Mouse (Mus musculus) CH12.LX (cell line): Measurements from ENCODE around the gene Gm20388. TPM values are rescaled to one million over a fixed set of nuclear protein-coding genes. Genes with fewer than 3 reads are reported as not detected.

Experiments used
- DNase-seq: peaks from one replicate; pipeline ENCODE4 v3.0.0-alpha.2; 2013; ENCODE audit errors: extremely low read depth
- H3K27ac ChIP-seq: 2 replicates; pipeline ENCODE4 v1.5.1; 2012; ENCODE audit warnings: low read depth, mild to moderate bottlenecking, control low read depth, moderate library complexity; ENCODE audit not compliant: insufficient read depth
- H3K27me3 ChIP-seq: replicated peaks from 2 replicates; pipeline ENCODE3; 2012; ENCODE audit warnings: inconsistent platforms
- H3K36me3 ChIP-seq, 2 experiments: replicated peaks in 1 of 2; 2 replicates each; pipeline versions ENCODE3 to v1.6.1; 2012; ENCODE audit warnings: inconsistent platforms in 1 of 2, low read length in 1 of 2, mild to moderate bottlenecking in 1 of 2, mixed read lengths in 1 of 2, moderate library complexity in 1 of 2; ENCODE audit not compliant: control insufficient read depth in 1 of 2, insufficient read depth in 1 of 2
- H3K4me1 ChIP-seq, 2 experiments: 2 replicates each; pipeline ENCODE4 v1.6.1; 2012; ENCODE audit warnings: inconsistent platforms in 1 of 2, moderate library complexity in 1 of 2; ENCODE audit not compliant: insufficient read depth in 2 of 2, control insufficient read depth in 1 of 2
- H3K4me2 ChIP-seq: 2 replicates; pipeline ENCODE4 v1.6.1; 2012; ENCODE audit warnings: low read depth, mild to moderate bottlenecking, control low read depth; ENCODE audit not compliant: poor library complexity, insufficient read depth, severe bottlenecking
- H3K4me3 ChIP-seq, 3 experiments: fragments of 150-350 bp in 1 of 3; sonication (generic) in 1 of 3; replicated peaks in 1 of 3; 2 replicates each; pipeline versions ENCODE3 to v1.5.1; 2011 to 2012; ENCODE audit warnings: low read depth in 2 of 3, low read length in 2 of 3, mild to moderate bottlenecking in 2 of 3, moderate library complexity in 2 of 3, control low read depth in 1 of 3, improper control_type of control experiment in 1 of 3, inconsistent platforms in 1 of 3, mixed read lengths in 1 of 3; ENCODE audit not compliant: poor library complexity in 1 of 3
- H3K79me2 ChIP-seq: replicated peaks from 2 replicates; pipeline ENCODE4 v1.6.1; 2012; ENCODE audit warnings: mild to moderate bottlenecking, moderate library complexity; ENCODE audit not compliant: control insufficient read depth, poor library complexity, insufficient read depth, severe bottlenecking; ENCODE audit errors: extremely low read depth
- H3K9ac ChIP-seq: 2 replicates; pipeline ENCODE4 v1.6.1; 2012; ENCODE audit warnings: low read depth, mild to moderate bottlenecking, control low read depth, moderate library complexity; ENCODE audit not compliant: insufficient read depth
- H3K9me3 ChIP-seq: replicated peaks from 2 replicates; pipeline ENCODE3; 2012; ENCODE audit warnings: low read length, inconsistent platforms, mixed read lengths
- ELF1 ChIP-seq: IDR thresholded peaks from 2 replicates; pipeline ENCODE4 v1.6.1; 2014; ENCODE audit warnings: low read depth, mild to moderate bottlenecking, inconsistent platforms, low read length, improper control_type of control experiment
- ETS1 ChIP-seq: conservative IDR thresholded peaks from 2 replicates; pipeline ENCODE4 v1.6.1; 2012; ENCODE audit warnings: low read depth, mild to moderate bottlenecking, inconsistent platforms, low read length, improper control_type of control experiment, moderate library complexity
- HCFC1 ChIP-seq: IDR thresholded peaks from 2 replicates; pipeline ENCODE4 v1.6.1; 2012; ENCODE audit warnings: low read depth, mild to moderate bottlenecking, inconsistent platforms, low read length, improper control_type of control experiment
- IRF4 ChIP-seq: IDR thresholded peaks from 2 replicates; pipeline ENCODE4 v1.6.1; 2014; ENCODE audit warnings: low read depth, mild to moderate bottlenecking, inconsistent platforms, low read length, improper control_type of control experiment
- JUND ChIP-seq: conservative IDR thresholded peaks from 2 replicates; pipeline ENCODE4 v1.6.1; 2011; ENCODE audit warnings: low read depth, low read length, improper control_type of control experiment
- MAFK ChIP-seq: IDR thresholded peaks from 2 replicates; pipeline ENCODE4 v1.6.1; 2011; ENCODE audit warnings: low read length, improper control_type of control experiment; ENCODE audit not compliant: insufficient replicate concordance
- MEF2A ChIP-seq: IDR thresholded peaks from 2 replicates; pipeline ENCODE4 v1.6.1; 2014; ENCODE audit warnings: low read depth, mild to moderate bottlenecking, inconsistent platforms, low read length, improper control_type of control experiment, borderline replicate concordance
- MYC ChIP-seq: IDR thresholded peaks from 2 replicates; pipeline ENCODE4 v1.6.1; 2011; ENCODE audit warnings: low read depth, mild to moderate bottlenecking, improper control_type of control experiment, low read length
- NRF1 ChIP-seq: IDR thresholded peaks from 2 replicates; pipeline ENCODE4 v1.6.1; 2014; ENCODE audit warnings: low read depth, mild to moderate bottlenecking, inconsistent platforms, low read length, improper control_type of control experiment, moderate library complexity
- RCOR1 ChIP-seq: conservative IDR thresholded peaks from 2 replicates; pipeline ENCODE4 v1.6.1; 2012; ENCODE audit warnings: low read depth, mild to moderate bottlenecking, inconsistent platforms, low read length, improper control_type of control experiment
- SMC3 ChIP-seq: IDR thresholded peaks from 2 replicates; pipeline ENCODE4 v1.6.1; 2011; ENCODE audit warnings: low read depth, low read length, improper control_type of control experiment
- TCF12 ChIP-seq: IDR thresholded peaks from 2 replicates; pipeline ENCODE4 v1.6.1; 2014; ENCODE audit warnings: low read depth, mild to moderate bottlenecking, inconsistent platforms, low read length, improper control_type of control experiment
- UBTF ChIP-seq: IDR thresholded peaks from 2 replicates; pipeline ENCODE4 v1.6.1; 2012; ENCODE audit warnings: low read depth, mild to moderate bottlenecking, inconsistent platforms, low read length, improper control_type of control experiment, moderate library complexity
- USF2 ChIP-seq: conservative IDR thresholded peaks from 2 replicates; pipeline ENCODE4 v1.6.1; 2011; ENCODE audit warnings: low read depth, low read length, improper control_type of control experiment
- ZMIZ1 ChIP-seq: IDR thresholded peaks from 2 replicates; pipeline ENCODE4 v1.6.1; 2012; ENCODE audit warnings: low read depth, mild to moderate bottlenecking, inconsistent platforms, low read length, improper control_type of control experiment
- dilution Hi-C: fragments of 300-500 bp; cut with MboI; formaldehyde crosslinking; loops from 2 replicates; pipeline ENCODE4 v1.14.3; 2020; ENCODE audit warnings: low sequenced_read_pairs; ENCODE audit not compliant: extremely low pct_unique_long_range_greater_than_20kb, extremely low pct_ligation_motif_present
- in situ Hi-C: fragments of 300-500 bp; cut with MboI; formaldehyde crosslinking; loops from 3 replicates; pipeline ENCODE4 v1.14.3; 2019; ENCODE audit warnings: low sequenced_read_pairs, low pct_ligation_motif_present, low pct_unique_long_range_greater_than_20kb, mixed read lengths
- polyA plus RNA-seq: library from polyadenylated mRNA; unstranded; fragments of >175 nt; gene quantifications from 2 replicates; pipeline ENCODE4 v1.2.1, GENCODE M21; 2012; ENCODE audit warnings: low read depth; ENCODE audit not compliant: insufficient read length
- total RNA-seq, 2 experiments: library from RNA; depleted of rRNA; stranded (reverse); fragments of 300-350 nt in 1 of 2; fragments of >200 nt in 1 of 2; gene quantifications; 2 replicates each; pipeline ENCODE4 v1.2.3; 2012 to 2014

The Gm20388 gene
- total and polyA plus RNA-seq, 3 experiments: 14.8 to 26.3 (median 22.2) TPM

GRCm38 (mm10) chr8:120463918-120464584, 553.4 kb downstream of the Gm20388 start (continued):
- TF ChIP-seq ELF1 (no peak; the same call in 1 of the 2 replicates), MYC (peak; percentile 93), IRF4 (peak; percentile 42; the same call in 1 of the 2 replicates), SMC3 (peak; percentile 38), UBTF (no peak), TCF12 (peak; percentile 62; the same call in 1 of the 2 replicates), MAFK (0 out of 2 replicates have a peak, but pooled peaks have one; percentile 7), RCOR1 (0 out of 2 replicates have a peak, but pooled peaks have one; percentile 33)

GRCm38 (mm10) chr8:120464585-120464937, 553.9 kb downstream of the Gm20388 start:
- no peak overlapping the region for H3K4me3 ChIP-seq
- dilution Hi-C loops (no loop called here), in situ Hi-C loops (no loop called here)
- H3K4me1 ChIP-seq: peaks cover 60 to 81% of the 10 kb centered on the region in 2 experiments
- peak overlapping the region; percentile 45; the same call in 1 of the 2 replicates for H3K27ac ChIP-seq
- peaks cover 7% of the 10 kb centered on the region for H3K27me3 ChIP-seq
- no peaks in the 10 kb centered on the region for H3K79me2 ChIP-seq
- H3K9me3 ChIP-seq: no peaks in the 10 kb centered on the region
- H3K36me3 ChIP-seq: no peaks in the 10 kb centered on the region
- H3K9ac ChIP-seq: no peak overlapping the region
- no peak for TF ChIP-seq USF2
- no peak for TF ChIP-seq NRF1
- no peak for TF ChIP-seq ZMIZ1
- no peak for TF ChIP-seq ELF1
- no peak for TF ChIP-seq JUND
- no peak for TF ChIP-seq MEF2A
- TF ChIP-seq ETS1: no peak
- TF ChIP-seq UBTF: no peak
- TF ChIP-seq HCFC1: no peak
- no peak for TF ChIP-seq MYC
- TF ChIP-seq IRF4: no peak
- no peak for DNase-seq
- no peak overlapping the region for H3K4me2 ChIP-seq

GRCm38 (mm10) chr8:120465710-120466109, 555.1 kb downstream of the Gm20388 start:
- in situ Hi-C loops: no loop called here
- H3K4me1 ChIP-seq: peaks cover 62 to 88% of the 10 kb centered on the region in 2 experiments

More at GRCm38 (mm10) chr8:120465710-120466109, 555.1 kb downstream of the Gm20388 start:
- no peaks in the 10 kb centered on the region for H3K36me3 ChIP-seq
- no peak for TF ChIP-seq ZMIZ1
- no peak for TF ChIP-seq MAFK
- H3K4me3 ChIP-seq: no peak overlapping the region
- no peaks in the 10 kb centered on the region for H3K79me2 ChIP-seq
- no peak overlapping the region for H3K9ac ChIP-seq
- dilution Hi-C loops: no loop called here
- H3K27ac ChIP-seq: no peak overlapping the region
- H3K27me3 ChIP-seq: peaks cover 6% of the 10 kb centered on the region
- no peak overlapping the region for H3K4me2 ChIP-seq
- no peaks in the 10 kb centered on the region for H3K9me3 ChIP-seq
- DNase-seq: no peak
